Mouse (Mus musculus): Measurements from ENCODE around the gene Nap1l5.

The Nap1l5 gene

DNA sequence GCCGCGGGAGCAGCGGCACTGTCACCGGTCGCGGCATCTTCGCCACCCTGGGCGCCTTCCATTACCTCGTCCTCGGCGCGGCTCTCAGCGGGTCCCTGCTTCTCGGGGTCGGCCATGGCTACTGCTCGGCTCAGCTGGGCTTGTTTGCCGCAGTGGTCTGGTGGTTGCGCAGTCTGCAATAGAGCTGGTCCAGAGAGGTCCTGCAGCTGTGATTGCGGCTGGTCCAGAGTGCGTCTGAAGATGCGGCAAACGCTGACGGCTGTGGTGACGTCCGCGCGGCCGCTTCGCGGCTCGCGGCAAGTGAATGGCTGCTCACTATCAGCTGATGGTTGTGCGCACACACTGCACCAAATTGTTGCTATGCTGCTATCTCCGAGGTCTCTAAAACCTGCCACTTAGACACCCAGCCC is at the start of gene Nap1l5:
Nap1l5 (minus strand) TSS at position 225 of the 410 bp plus-strand sequence.
- DNase-seq (ENCODE audit: low spot score), result no peak

DNA sequence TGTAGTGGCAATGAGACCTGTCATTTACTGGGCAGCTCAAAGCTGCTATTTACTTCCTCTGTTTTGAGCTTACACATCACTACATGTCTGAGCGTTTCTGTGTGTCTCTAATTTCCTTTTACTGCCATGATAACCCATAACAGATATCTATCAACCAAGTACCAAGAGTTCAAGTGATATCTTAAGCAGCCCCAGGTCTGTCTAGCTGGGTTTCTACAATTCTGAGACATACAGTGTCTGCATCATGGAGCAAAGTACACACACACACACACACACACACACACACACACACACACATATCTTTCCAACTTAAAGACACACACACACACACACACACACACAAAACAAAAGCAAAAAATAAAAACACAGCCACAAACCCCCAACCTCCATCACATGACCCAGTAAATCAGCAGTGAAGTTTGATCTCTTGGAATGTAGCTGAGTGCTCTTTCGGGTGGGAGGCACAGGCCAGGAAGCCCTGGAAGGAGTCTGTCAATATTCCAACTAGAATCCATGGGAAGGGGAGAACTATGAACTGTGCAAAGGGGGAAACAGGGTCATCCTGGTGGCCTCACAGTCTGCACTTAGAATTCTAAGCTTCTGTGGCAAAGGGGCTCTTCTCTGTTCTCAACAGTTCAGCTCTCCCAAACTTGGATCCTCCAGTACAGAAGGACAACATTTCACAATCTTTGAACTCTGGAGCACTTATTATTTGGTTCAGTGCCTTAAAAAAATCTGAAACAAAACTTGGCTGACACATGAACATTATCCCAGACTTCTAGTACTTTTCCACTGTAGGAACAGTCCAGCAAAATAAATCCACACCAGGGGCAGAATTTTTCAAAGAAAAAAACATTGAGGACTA is 44.5 kb upstream of the Nap1l5 start:
- no peak for DNase-seq (ENCODE audit: low spot score)

DNA sequence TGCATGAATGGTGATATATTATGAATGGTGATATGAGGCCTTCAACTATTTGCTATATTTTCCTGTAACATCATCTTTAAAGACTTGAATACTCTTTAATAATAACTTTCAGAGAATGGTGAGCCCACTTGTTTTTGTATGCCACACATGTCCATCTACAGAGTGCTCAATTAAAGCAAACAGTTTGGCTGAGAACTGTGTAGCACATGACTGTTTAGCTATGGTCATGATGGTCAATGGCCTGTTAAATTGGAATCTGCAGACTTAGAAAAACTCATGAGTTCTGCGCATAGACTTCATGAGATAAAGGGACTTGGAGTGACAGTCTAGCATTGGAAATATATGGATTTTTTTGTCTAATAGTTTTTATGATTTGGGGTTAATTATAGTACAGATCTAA is 43.5 kb upstream of the Nap1l5 start:
- no peak for DNase-seq (ENCODE audit: low spot score)

DNA sequence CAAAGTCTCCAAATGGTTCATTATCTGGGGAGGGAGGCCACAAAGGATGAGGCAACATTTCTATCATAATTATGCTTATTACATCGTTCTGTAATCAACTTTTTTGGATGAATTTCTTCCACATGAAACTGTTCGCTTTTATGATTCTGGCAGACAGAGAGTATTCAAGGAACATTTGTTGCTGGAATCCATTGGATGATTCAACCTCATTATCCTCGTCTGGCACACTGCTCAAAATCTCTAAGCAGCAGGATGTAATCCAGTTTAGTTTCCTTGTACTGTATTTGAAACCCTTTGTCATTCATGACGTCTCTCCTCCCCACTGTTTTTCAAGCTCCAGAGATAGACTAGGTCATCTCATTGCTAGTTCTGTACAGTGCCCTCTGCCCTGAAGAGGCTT is 40.0 kb upstream of the Nap1l5 start:
- no peak for DNase-seq (ENCODE audit: low spot score)

DNA sequence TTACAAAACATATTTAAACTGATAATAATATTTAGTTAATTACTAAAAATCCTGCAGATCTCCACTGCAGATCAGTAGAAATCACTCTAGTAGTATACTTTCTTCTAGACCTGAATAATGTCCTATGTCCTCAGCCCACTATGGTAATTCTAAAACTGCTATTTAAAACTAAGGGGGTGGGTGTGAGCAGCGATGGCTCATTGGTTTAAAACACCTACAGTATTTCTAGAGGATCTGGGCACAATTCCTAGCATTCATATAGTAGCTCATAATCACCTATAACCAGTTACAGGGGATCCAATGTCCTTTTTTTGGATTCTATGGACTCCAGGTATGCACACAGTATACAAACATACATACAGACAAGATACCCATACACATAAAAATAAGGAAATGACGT is 39.4 kb upstream of the Nap1l5 start:
- DNase-seq (ENCODE audit: low spot score), result no peak

DNA sequence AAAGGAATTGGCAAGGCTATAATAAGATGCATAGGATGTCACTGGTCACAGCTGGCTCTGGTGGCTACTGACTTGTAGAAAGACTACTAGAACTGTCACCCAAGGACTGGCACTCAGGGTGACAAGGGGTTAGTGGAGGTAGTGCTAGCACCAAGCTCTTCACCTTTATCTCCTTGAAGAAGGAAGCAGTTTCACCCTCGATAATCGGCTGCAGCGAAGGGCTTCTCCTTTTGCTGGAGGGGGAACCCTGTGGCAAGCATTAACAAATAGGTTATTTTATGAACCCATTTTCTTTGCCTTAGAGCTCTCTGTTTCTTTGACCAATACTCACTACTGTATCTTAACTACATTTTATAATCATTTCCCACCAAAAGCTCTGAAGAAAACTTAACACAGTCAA is 37.1 kb upstream of the Nap1l5 start:
- DNase-seq (ENCODE audit: low spot score), result no peak

DNA sequence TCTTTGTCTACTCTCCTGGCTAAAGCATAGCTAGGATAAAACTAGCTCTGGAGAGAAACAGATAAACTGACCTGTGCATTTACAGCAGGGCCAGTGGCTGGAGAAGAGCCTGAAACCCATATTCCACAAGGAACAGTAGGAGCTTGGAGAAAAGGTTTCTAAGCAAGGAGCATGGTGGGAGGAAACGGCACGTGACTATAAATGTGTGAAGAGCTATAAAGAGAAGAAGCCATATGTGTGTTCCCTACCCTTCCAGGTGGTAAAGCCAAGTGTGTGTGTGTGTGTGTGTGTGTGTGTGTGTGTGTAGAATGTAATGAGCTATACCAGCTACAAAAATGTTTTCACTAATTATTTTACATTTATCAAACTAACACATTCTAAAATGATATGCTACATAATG is 35.4 kb upstream of the Nap1l5 start:
- no peak for DNase-seq (ENCODE audit: low spot score)

DNA sequence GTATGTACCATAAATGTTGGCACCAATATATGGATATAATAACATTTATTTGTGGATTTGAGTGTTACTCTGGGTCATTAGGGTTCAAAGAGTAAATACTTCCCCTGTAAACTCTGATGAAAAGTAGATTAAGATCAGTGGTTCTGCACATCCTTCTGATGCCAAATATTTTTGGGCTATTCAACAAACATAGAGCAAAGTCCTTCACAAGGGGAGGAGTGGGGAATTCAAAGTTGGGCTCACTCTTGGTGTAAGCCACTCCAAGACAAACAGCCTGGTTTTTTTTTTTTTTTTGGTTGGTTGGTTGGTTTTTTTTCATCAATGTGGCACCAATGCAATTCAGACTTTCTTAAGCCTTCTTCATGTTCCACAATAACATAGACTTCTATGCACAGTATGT is 30.9 kb upstream of the Nap1l5 start:
- DNase-seq (ENCODE audit: low spot score), result no peak

DNA sequence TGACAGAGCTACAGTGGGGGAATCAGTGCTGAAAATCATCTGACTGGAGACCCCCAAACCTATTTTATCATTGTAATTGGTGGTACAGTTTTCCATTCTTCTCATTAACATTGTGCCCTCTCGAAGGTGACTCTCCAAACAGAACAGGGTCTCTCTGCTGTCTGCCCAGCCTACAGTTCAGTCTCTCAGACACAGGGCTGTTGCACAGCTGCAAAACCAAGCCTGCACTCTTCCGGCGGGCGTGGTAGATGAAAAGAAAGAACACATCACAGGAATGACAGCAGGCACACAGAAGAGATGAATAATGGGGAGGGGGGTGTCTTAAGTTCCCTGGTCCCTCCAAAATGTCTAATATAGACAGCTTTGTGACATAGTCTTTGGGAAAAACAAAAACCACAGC is 27.3 kb upstream of the Nap1l5 start:
- no peak for DNase-seq (ENCODE audit: low spot score)

DNA sequence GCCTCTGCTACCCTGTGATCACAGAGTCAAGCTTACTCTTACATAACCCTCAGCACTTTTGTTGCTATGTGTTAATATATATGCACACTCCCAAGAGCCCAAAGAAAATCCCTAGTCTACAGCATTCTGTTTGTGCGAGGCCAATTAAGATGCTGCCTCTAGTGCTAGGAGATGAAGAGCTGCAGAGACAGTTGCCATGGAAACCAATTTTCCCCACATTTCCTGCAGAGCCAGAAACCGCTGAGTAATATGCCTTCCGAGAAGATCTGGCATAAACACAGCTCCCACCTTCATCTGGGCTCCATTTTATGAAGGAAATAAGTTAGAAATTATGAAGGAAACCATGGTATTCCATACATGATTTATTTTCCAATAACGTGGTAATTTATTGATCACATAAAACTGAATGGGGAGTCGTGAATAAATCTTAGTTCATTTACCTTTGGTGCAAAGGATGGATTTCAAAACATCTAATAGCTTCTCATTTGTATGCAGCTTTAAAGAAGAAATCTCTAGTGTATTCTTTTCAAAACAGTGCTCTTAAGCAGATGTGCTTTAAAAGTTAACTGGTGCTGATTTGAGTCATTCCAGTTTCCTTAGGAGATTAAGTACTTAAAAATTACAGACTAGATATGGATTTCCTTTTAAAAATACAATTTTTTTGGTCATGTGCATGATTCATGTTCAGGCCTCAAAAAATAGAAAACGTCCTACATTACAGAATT is 26.5 kb upstream of the Nap1l5 start:
- DNase-seq (ENCODE audit: low spot score), result no peak

DNA sequence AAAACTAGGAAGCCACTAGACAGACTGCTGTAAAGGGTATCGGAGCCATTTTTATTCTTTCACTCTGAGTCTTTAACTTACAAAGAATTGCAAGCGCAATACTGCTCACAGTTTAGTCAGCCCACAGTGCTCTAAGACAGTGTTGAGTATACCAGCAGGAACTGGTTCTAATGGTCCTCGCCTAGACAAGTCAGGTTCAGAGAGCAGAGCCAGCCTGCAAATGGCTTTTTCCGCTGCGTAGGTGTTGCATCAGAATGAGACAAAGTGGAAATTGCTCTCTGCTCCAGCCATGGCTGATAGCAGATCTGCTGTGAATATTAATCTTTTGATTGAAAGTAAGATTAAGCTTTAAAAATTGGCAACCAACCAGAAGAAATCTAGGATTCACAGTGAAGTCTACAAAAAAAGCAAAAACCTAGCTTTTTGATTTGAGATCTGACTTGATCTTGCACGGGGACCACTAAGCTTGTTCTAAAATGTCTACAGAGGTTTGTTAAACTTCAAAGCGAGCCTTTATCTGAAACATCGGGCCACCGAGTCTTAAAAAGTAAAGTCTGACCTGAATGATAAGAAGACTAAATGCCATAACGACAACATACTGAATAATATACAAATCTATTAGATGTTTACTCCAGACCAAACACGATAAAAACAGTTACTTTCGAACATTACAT is 25.8 kb upstream of the Nap1l5 start:
- no peak for DNase-seq (ENCODE audit: low spot score)

DNA sequence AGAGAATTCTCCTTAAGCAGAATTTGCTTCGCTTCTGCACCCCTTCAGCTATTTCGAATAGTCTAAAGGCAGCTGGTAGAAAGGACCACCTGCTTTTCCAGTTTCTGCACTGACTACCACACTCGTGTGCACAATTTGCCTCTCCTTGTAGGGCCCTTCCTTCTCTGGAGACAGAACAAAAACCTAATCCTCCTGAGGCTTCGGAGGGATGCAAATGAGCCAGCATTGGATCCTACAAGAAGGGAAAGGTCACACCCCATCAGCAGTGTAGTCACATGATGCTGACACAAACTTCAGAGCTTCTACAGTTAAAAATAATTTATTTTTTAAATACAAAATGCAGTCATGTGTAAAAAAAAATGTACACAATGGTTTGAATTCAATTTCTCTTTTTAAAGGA is 24.3 kb upstream of the Nap1l5 start:
- no peak for DNase-seq (ENCODE audit: low spot score)

DNA sequence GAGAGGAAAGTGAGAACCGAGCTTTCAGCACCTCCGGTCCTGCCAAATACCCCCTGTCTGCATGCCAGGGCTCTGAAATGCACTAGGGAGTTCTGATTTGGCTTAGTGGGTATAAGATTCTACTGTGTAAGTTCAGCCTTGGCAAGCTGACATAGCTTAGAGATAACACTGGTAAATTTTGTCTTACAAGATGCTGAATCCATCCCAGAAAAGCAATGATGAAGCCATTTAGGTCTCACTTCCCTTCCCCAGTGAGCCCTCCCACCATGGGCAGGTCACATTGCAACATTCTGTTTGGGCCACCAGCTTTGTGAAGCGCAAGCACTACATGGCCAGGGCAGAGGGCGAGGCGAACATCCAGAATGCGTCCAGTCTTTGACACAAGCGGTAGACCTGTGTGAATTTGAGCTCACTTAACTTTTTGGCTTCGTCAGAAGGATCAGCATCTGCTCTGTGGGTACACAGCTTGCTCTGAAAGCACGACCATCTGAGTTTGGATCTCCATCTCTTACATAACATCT is 23.1 kb upstream of the Nap1l5 start:
- DNase-seq (ENCODE audit: low spot score), result no peak

DNA sequence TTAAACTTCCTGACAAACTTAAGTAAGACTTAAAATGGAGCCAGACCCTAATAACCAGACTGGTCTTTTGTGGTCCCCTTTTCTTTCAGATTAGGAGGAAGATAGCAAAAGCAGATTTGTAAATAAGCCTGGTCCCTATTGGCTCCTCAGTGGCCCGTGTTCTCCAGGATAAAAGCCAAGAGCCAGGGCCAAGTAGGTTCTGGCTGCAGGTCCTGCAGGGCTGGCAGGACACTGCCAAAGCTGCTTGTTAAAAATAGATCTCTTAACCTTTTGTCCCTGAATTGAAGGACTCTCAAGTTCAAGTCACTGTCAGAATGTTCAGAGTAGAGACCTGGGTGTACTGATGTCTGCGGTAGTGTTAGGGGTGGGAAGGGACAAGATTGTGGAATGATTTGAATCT is 21.0 kb upstream of the Nap1l5 start:
- no peak for DNase-seq (ENCODE audit: low spot score)

DNA sequence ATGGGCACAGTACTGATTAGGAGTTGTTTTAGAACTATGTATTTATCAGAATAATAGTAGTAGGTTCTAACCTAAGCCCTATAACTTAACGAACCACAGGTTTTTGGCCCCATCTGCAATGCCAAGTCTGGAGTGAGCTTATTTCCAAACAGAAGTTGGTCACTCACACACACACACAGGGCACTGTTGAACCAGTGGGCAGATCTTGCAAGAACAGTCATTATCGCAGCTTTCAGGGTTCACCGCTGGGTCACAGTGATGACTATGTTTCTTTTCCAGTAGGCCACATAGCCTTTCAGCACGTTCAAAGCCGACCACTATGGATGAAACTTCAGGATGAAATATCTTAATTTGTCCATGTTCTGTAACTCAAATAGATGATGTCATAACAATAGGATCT is 15.6 kb upstream of the Nap1l5 start:
- no peak for DNase-seq (ENCODE audit: low spot score)

DNA sequence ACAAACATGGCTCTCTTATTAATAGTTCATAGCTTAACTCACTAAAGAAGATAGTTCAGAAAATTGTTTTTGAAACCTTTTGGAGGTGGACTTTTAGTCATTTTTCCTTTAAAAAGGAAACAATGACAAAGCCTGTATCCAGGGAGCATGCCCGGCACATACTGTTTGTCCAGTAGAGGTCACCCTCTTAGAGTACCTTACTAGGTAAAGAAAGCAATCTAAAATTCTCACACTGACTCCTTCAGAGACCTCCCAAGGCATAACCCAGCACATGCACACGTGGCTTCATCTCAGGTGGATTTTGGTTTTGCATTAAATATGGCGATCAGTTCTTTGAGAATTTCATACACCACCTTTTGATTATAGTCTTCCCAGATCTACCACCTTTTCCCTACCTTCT is 14.7 kb upstream of the Nap1l5 start:
- no peak for DNase-seq (ENCODE audit: low spot score)

DNA sequence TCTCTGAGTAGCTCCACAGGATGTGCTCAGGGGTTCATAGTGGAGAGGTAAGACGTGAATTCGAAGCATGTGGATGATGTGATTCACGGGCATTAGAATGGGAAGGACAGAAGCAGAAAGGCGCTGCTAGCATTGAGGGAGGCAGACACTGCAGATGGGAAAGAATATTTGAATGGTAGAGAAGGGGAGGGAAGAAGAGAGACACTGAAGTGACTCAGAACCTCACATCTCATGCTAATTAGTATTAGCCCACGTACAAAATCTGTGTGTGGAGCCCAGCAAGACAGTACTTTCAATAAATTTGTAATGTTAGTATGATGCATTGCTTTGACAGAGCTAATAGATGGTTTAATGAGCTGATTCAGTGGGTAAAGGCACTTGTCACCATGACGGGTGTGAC is 13.9 kb upstream of the Nap1l5 start:
- DNase-seq (ENCODE audit: low spot score), result no peak

DNA sequence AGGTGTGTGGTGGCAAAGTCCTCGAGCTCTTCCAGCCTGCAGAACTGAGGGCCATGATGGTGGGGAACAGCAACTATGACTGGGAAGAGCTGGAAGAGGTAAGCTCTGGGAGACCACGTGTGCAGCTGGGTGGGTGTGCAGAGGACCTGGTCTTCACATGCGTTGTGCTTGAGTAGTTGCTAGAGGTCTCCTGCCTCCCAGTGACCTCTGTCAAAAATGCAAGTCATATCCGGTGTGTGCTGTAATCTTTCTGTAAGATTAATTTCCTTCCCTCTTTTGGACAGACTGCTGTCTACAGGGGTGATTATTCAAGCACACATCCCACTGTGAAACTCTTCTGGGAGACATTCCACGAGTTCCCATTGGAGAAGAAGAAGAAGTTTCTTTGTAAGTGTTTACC is 9.6 kb upstream of the Nap1l5 start:
- DNase-seq (ENCODE audit: low spot score), result no peak

DNA sequence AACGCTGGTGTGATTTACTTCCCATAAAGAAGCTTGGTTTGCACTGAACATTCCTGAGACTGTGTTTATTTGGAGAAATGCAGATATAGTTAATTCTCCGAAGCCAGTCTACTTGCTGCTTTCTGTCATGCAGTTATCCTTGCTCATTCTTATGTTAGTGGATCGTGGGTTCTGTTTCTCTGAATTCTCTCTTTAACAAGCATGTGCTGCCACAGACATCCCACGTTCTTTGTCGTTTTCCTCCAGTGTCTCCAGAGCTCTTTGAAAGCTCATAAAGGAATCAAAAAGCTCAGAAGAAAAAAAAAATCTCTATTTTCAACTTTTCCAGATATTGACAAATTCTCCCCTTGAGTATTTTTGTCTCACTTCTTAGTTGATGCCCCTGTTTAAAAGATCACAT is 7.1 kb upstream of the Nap1l5 start:
- no peak for DNase-seq (ENCODE audit: low spot score)

DNA sequence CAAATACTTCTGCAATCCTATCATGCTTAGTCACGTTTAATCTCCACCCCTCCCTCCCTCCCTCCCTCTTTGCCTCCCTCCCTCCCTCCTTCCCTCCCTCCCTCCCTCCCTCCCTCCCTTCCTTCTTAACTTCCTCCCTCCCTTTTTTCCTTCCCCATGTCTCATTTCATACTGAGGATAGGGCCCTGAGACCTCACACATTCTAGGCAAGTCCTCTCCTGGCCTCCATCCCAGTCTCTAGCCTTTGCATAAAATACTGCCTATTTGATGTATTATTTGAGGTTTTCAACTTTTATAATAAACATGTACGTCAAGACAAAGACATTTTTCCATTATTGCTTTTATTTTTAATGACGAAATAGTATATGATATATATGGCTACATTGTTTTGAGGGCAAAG is 6.7 kb upstream of the Nap1l5 start:
- DNase-seq (ENCODE audit: low spot score), result no peak

DNA sequence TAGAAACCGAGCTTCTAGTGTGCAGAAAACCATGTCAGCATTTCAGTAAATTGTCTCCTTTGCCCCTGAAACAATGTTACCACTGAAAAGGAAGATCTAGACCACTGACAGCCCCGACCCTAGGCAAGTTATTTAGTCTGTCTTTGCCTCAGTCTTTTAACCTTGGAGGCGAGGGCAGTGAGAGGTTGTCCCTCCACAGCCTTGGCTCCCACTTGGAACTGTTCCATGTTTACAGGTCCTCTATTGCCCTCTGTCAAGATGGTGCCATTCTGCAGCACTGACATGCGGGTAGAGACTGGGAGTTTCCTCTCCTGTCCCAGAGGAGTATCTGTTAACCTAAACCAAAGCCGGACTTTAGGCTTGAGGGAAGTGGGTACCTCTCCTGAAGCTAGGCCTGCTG is 6.0 kb upstream of the Nap1l5 start:
- DNase-seq (ENCODE audit: low spot score), result no peak

DNA sequence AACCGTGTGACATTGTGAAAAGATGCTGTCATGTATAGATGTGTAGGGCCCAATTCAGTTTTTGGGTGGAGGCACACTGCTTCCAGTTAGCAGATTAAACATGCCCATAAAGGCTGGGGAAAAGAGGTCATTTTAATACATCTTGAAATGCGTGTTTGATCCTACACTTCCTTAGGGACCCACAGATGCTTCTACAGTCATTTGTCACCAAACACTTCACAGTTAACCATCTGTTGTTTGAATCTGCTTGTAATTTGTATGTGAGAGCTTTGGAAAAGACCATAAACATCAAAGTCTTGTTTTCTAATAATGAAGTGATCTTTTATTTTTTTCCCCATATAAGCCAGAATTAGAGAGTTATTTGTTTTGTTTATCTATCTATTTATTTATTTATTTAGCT is 915 bp upstream of the Nap1l5 start:
- no peak for DNase-seq (ENCODE audit: low spot score)

DNA sequence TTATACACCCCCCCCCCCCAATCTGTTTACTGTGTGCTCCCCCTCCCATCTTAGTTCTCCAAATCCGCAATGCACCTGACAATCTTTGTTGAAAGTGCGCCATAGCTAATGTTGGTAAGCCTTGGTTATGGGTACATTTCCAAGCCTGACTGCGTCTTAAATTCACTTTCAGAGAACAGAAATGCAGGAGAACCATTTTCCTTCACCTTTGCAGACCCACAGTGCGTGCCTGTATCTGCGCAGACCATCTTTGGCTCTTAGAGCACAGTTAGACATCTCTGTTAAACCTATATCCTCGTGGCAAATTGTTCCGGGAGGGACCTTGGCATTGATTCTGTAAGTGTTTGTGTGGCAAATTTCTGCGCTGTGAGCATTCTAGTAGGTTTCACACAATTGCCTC is 460 bp upstream of the Nap1l5 start:
- DNase-seq (ENCODE audit: low spot score), result no peak
